Mouse (Mus musculus) forebrain, embryonic 16.5 days (tissue): ENCODE results near the gene Ephx3. TPM values are rescaled to one million over a fixed set of nuclear protein-coding genes. Genes with fewer than 3 reads are reported as not detected.

Source experiments
- ATAC-seq: fragments of 200-750 bp; cut with Nextera tagmentation; 2 replicates; pipeline ENCODE4 v1.8.0; 2017; ENCODE audit warnings: mild to moderate bottlenecking, moderate library complexity
- H3K27ac ChIP-seq: fragments of 300-500 bp; sonication (generic); 2 replicates; pipeline ENCODE4 v1.5.1; 2014; ENCODE audit warnings: low read length, control low read depth
- H3K27me3 ChIP-seq: fragments of 300-500 bp; sonication (generic); replicated peaks from 2 replicates; pipeline ENCODE4 v1.6.1; 2014; ENCODE audit warnings: low read length; ENCODE audit not compliant: control insufficient read depth, insufficient read depth
- H3K36me3 ChIP-seq: fragments of 300-500 bp; sonication (generic); 2 replicates; pipeline ENCODE4 v1.6.1; 2014; ENCODE audit not compliant: control insufficient read depth, insufficient read depth
- H3K4me1 ChIP-seq: fragments of 300-500 bp; sonication (generic); replicated peaks from 2 replicates; pipeline ENCODE4 v1.6.1; 2014; ENCODE audit warnings: low read length; ENCODE audit not compliant: control insufficient read depth, insufficient read depth
- H3K4me2 ChIP-seq: fragments of 300-500 bp; sonication (generic); 2 replicates; pipeline ENCODE4 v1.6.1; 2014; ENCODE audit warnings: mild to moderate bottlenecking, low read length, control low read depth
- H3K4me3 ChIP-seq: fragments of 300-500 bp; sonication (generic); replicated peaks from 2 replicates; pipeline ENCODE4 v1.5.1; 2014; ENCODE audit warnings: mild to moderate bottlenecking, low read length, control low read depth
- H3K9ac ChIP-seq: fragments of 300-500 bp; sonication (generic); replicated peaks from 2 replicates; pipeline ENCODE4 v1.6.1; 2014; ENCODE audit warnings: low read depth, low read length, control low read depth
- H3K9me3 ChIP-seq: fragments of 300-500 bp; sonication (generic); 2 replicates; pipeline ENCODE4 v1.6.1; 2016; ENCODE audit warnings: low read length; ENCODE audit not compliant: control insufficient read depth
- WGBS: fragments of 180-500 bp; shearing (Covaris S2); extraction: QIAGEN DNeasy Blood & Tissue Kit; methylation state at CpG from one replicate; pipeline ENCODE4 v1.1.7; 2014; 5-methylcytosine and 5-hydroxymethylcytosine counted together
- polyA plus RNA-seq: library from polyadenylated mRNA; unstranded; fragments of >200 nt; fragmentation: Nextera tagmentation; extraction: Ambion mirVana; gene quantifications from 2 replicates; pipeline ENCODE4 v1.2.1, GENCODE M21; 2015

Ephx3 gene
- polyA plus RNA-seq, 1 experiment from 2014 or later, result not detected

GRCm38 (mm10) chr17:32142234-32142633 is 47.1 kb downstream of the Ephx3 start:
- H3K4me2 ChIP-seq, result no peak overlapping the region
- no peak overlapping the region for H3K4me3 ChIP-seq
- ATAC-seq, result no peak
- no peaks in the 10 kb centered on the region for H3K9me3 ChIP-seq
- H3K27ac ChIP-seq, result no peak overlapping the region
- no peak overlapping the region for H3K9ac ChIP-seq
- H3K27me3 ChIP-seq, result no peaks in the 10 kb centered on the region
- H3K4me1 ChIP-seq, result peaks cover 5% of the 10 kb centered on the region; the same call in 1 of the 2 replicates
- WGBS, result 96% methylated on average over 1 of the region's 1 CpGs
- H3K36me3 ChIP-seq, result no peaks in the 10 kb centered on the region

Other genes with a start within 250 kb of the Ephx3 start
- gene Rrp1b, start 153.4 kb downstream of the Ephx3 start, polyA plus RNA-seq, result 42.0 and 42.7 TPM in 2 replicates
- 0.84 and 0.93 TPM in 2 replicates for gene Hsf2bp, start 153.2 kb downstream of the Ephx3 start, polyA plus RNA-seq
- gene Notch3, start 22.7 kb downstream of the Ephx3 start, polyA plus RNA-seq, result 5.5 TPM in 2 replicates
- 82.2 and 83.8 TPM in 2 replicates for gene Brd4, start 95.2 kb upstream of the Ephx3 start, polyA plus RNA-seq
- gene Akap8, start 131.7 kb upstream of the Ephx3 start, polyA plus RNA-seq, result 112 and 123 TPM in 2 replicates
- gene Akap8l, start 161.1 kb upstream of the Ephx3 start, polyA plus RNA-seq, result 132 and 164 TPM in 2 replicates
- gene Wiz, start 199.9 kb upstream of the Ephx3 start, polyA plus RNA-seq, result 35.7 and 39.1 TPM in 2 replicates
- gene Rasal3, start 214.0 kb upstream of the Ephx3 start, polyA plus RNA-seq, result 0.57 and 0.73 TPM in 2 replicates
- gene Pglyrp2, start 234.6 kb upstream of the Ephx3 start, polyA plus RNA-seq, result not detected in 2 replicates